Mouse (Mus musculus): ENCODE results near the gene Sult1d1.
"Not testable (repeated sequence)": the region's sequence is repeated elsewhere in the genome, so short reads cannot be mapped to it uniquely, and the experiment has no call there.

- TF ChIP-seq CTCF (IDR thresholded peaks at IDR 0.05); POLR2A (IDR thresholded peaks at IDR 0.05; ENCODE audit: insufficient read depth, low read depth, low read length); EP300 (IDR thresholded peaks at IDR 0.05; ENCODE audit: insufficient read depth, low read depth, low read length): not testable (repeated sequence)
Observed at GRCm38 (mm10) chr5:87523561-87523960, 45.3 kb downstream of the Sult1d1 start.
